Mouse (Mus musculus) limb, embryonic 11.5 days (tissue): ENCODE results near the gene 9530068E07Rik. TPM values are rescaled to one million over a fixed set of nuclear protein-coding genes. Genes with fewer than 3 reads are reported as not detected.

ENCODE experiments used
- ATAC-seq: fragments of 200-750 bp; cut with Nextera tagmentation; 2 replicates; pipeline ENCODE4 v1.8.0; 2017; ENCODE audit warnings: low read depth; ENCODE audit not compliant: insufficient number of reproducible peaks, low FRiP score, low TSS enrichment
- DNase-seq: peaks from one replicate; pipeline ENCODE4 v3.0.0-alpha.2; 2015; ENCODE audit warnings: low spot score
- H3K27ac ChIP-seq: fragments of 300-500 bp; sonication (generic); replicated peaks from 2 replicates; pipeline ENCODE4 v1.5.1; 2014; ENCODE audit warnings: low read depth, mild to moderate bottlenecking, low read length
- H3K27me3 ChIP-seq: fragments of 300-500 bp; sonication (generic); 2 replicates; pipeline ENCODE4 v1.6.1; 2014; ENCODE audit warnings: mild to moderate bottlenecking, low read length, mixed read lengths; ENCODE audit not compliant: control insufficient read depth, insufficient read depth
- H3K36me3 ChIP-seq: fragments of 300-500 bp; sonication (generic); 2 replicates; pipeline ENCODE4 v1.6.1; 2014; ENCODE audit warnings: mild to moderate bottlenecking, low read length, moderate library complexity, mixed read lengths; ENCODE audit not compliant: control insufficient read depth, insufficient read depth
- H3K4me1 ChIP-seq: fragments of 300-500 bp; sonication (generic); 2 replicates; pipeline ENCODE4 v1.6.1; 2014; ENCODE audit warnings: low read length, mixed read lengths; ENCODE audit not compliant: control insufficient read depth, insufficient read depth
- H3K4me2 ChIP-seq: fragments of 300-500 bp; sonication (generic); 2 replicates; pipeline ENCODE4 v1.6.1; 2014; ENCODE audit warnings: low read depth, mild to moderate bottlenecking, moderate library complexity; ENCODE audit not compliant: severe bottlenecking
- H3K4me3 ChIP-seq: fragments of 300-500 bp; sonication (generic); 2 replicates; pipeline ENCODE4 v1.5.1; 2014; ENCODE audit warnings: low read depth, low read length
- H3K9ac ChIP-seq: fragments of 300-500 bp; sonication (generic); 2 replicates; pipeline ENCODE4 v1.6.1; 2014; ENCODE audit warnings: mild to moderate bottlenecking, low read length
- H3K9me3 ChIP-seq: fragments of 300-500 bp; sonication (generic); 2 replicates; pipeline ENCODE4 v1.6.1; 2016; ENCODE audit warnings: low read length; ENCODE audit not compliant: control insufficient read depth
- WGBS: fragments of 180-500 bp; shearing (Covaris S2); extraction: QIAGEN DNeasy Blood & Tissue Kit; methylation state at CpG from one replicate; pipeline ENCODE4 v1.1.7; 2014; 5-methylcytosine and 5-hydroxymethylcytosine counted together
- polyA plus RNA-seq: library from polyadenylated mRNA; unstranded; fragments of >200 nt; fragmentation: Nextera tagmentation; extraction: Ambion mirVana; gene quantifications from 2 replicates; pipeline ENCODE4 v1.2.1, GENCODE M21; 2014

9530068E07Rik gene
- polyA plus RNA-seq, 1 experiment from 2014 or later = 176 TPM

- H3K36me3 ChIP-seq = no peaks in the 10 kb centered on the region
- no peak for DNase-seq
- no peak overlapping the region for H3K9ac ChIP-seq
- no peaks in the 10 kb centered on the region for H3K9me3 ChIP-seq
- no peak for ATAC-seq
- H3K27ac ChIP-seq = no peak overlapping the region
- H3K27me3 ChIP-seq = no peaks in the 10 kb centered on the region
- no peak overlapping the region for H3K4me2 ChIP-seq
- 47% methylated on average over 12 of the region's 12 CpGs for WGBS
- H3K4me3 ChIP-seq = no peak overlapping the region
- no peaks in the 10 kb centered on the region for H3K4me1 ChIP-seq
Measured at GRCm38 (mm10) chr11:52420296-52421052, 24.2 kb downstream of the 9530068E07Rik start.

GRCm38 (mm10) chr11:52421053-52421778 lies 25.0 kb downstream of the 9530068E07Rik start:
- H3K4me1 ChIP-seq = no peaks in the 10 kb centered on the region
- no peaks in the 10 kb centered on the region for H3K27me3 ChIP-seq
- no peak overlapping the region for H3K4me2 ChIP-seq
- H3K9ac ChIP-seq = no peak overlapping the region
- H3K36me3 ChIP-seq = no peaks in the 10 kb centered on the region
- DNase-seq (peak; percentile 87), ATAC-seq (no peak)
- H3K4me3 ChIP-seq = no peak overlapping the region
- WGBS = 29% methylated on average over 12 of the region's 12 CpGs
- no peak overlapping the region for H3K27ac ChIP-seq
- H3K9me3 ChIP-seq = no peaks in the 10 kb centered on the region

- no peak overlapping the region for H3K4me3 ChIP-seq
- H3K27ac ChIP-seq = no peak overlapping the region
- no peak overlapping the region for H3K9ac ChIP-seq
- 75% methylated on average over 6 of the region's 6 CpGs for WGBS
- ATAC-seq (no peak), DNase-seq (no peak)
- no peaks in the 10 kb centered on the region for H3K9me3 ChIP-seq
- no peaks in the 10 kb centered on the region for H3K27me3 ChIP-seq
- H3K36me3 ChIP-seq = no peaks in the 10 kb centered on the region
- H3K4me2 ChIP-seq = no peak overlapping the region
- no peaks in the 10 kb centered on the region for H3K4me1 ChIP-seq
Measured at GRCm38 (mm10) chr11:52429440-52429839, 33.2 kb downstream of the 9530068E07Rik start.

GRCm38 (mm10) chr11:52431594-52431993 lies 35.4 kb downstream of the 9530068E07Rik start:
- WGBS = 72% methylated on average over 5 of the region's 5 CpGs
- Histone ChIP-seq H3K4me1 (no peaks in the 10 kb centered on the region), H3K36me3 (no peaks in the 10 kb centered on the region), H3K27ac (no peak overlapping the region), H3K4me2 (no peak overlapping the region), H3K9ac (no peak overlapping the region), H3K27me3 (no peaks in the 10 kb centered on the region), H3K9me3 (no peaks in the 10 kb centered on the region), H3K4me3 (no peak overlapping the region)
- ATAC-seq = no peak
- no peak for DNase-seq

- no peak overlapping the region for H3K4me2 ChIP-seq
- DNase-seq (no peak), ATAC-seq (no peak)
- H3K27ac ChIP-seq = no peak overlapping the region
- H3K36me3 ChIP-seq = no peaks in the 10 kb centered on the region
- H3K4me1 ChIP-seq = no peaks in the 10 kb centered on the region
- H3K9ac ChIP-seq = no peak overlapping the region
- no peak overlapping the region for H3K4me3 ChIP-seq
- H3K27me3 ChIP-seq = no peaks in the 10 kb centered on the region
- WGBS = 92% methylated on average over 5 of the region's 5 CpGs
- H3K9me3 ChIP-seq = no peaks in the 10 kb centered on the region
Measured at GRCm38 (mm10) chr11:52432148-52432547, 35.9 kb downstream of the 9530068E07Rik start.

GRCm38 (mm10) chr11:52433076-52433796 lies 37.0 kb downstream of the 9530068E07Rik start:
- Histone ChIP-seq H3K36me3 (no peaks in the 10 kb centered on the region), H3K9me3 (no peaks in the 10 kb centered on the region), H3K4me3 (no peak overlapping the region), H3K27me3 (no peaks in the 10 kb centered on the region), H3K4me2 (no peak overlapping the region), H3K9ac (no peak overlapping the region), H3K4me1 (no peaks in the 10 kb centered on the region), H3K27ac (no peak overlapping the region)
- 88% methylated on average over 8 of the region's 8 CpGs for WGBS
- DNase-seq = no peak
- ATAC-seq = no peak

GRCm38 (mm10) chr11:52433797-52434195 lies 37.6 kb downstream of the 9530068E07Rik start:
- no peaks in the 10 kb centered on the region for H3K36me3 ChIP-seq
- no peaks in the 10 kb centered on the region for H3K9me3 ChIP-seq
- H3K27me3 ChIP-seq = no peaks in the 10 kb centered on the region
- 55% methylated on average over 2 of the region's 2 CpGs for WGBS
- H3K27ac ChIP-seq = no peak overlapping the region
- H3K9ac ChIP-seq = no peak overlapping the region
- H3K4me3 ChIP-seq = no peak overlapping the region
- no peak overlapping the region for H3K4me2 ChIP-seq
- H3K4me1 ChIP-seq = no peaks in the 10 kb centered on the region
- DNase-seq (no peak), ATAC-seq (no peak)

GRCm38 (mm10) chr11:52435466-52435865 lies 39.2 kb downstream of the 9530068E07Rik start:
- ATAC-seq (no peak), DNase-seq (no peak)
- Histone ChIP-seq H3K4me1 (no peaks in the 10 kb centered on the region), H3K27me3 (no peaks in the 10 kb centered on the region), H3K27ac (no peak overlapping the region), H3K9me3 (no peaks in the 10 kb centered on the region), H3K36me3 (no peaks in the 10 kb centered on the region), H3K4me2 (no peak overlapping the region), H3K9ac (no peak overlapping the region), H3K4me3 (no peak overlapping the region)
- 93% methylated on average over 5 of the region's 5 CpGs for WGBS
